Mouse (Mus musculus) cerebellum, adult 2 months (tissue): ENCODE results near the gene Mon2.

Experiments
- CTCF ChIP-seq: fragments of 200-500 bp; IDR thresholded peaks from 2 replicates; pipeline ENCODE4 v1.5.1; 2011; ENCODE audit warnings: low read depth, mild to moderate bottlenecking, control low read depth, low read length, moderate library complexity, borderline replicate concordance; ENCODE audit not compliant: insufficient read depth
- POLR2A ChIP-seq: fragments of 200-500 bp; IDR thresholded peaks from 2 replicates; pipeline ENCODE4 v1.6.1; 2011; ENCODE audit warnings: low read length, control low read depth, borderline replicate concordance; ENCODE audit not compliant: insufficient read depth

GRCm38 (mm10) chr10:122970188-122970587 lies 106.1 kb downstream of the Mon2 start:
- TF ChIP-seq CTCF (no peak), POLR2A (no peak)
